Mouse (Mus musculus): ENCODE results near the gene Gstz1.

DNA sequence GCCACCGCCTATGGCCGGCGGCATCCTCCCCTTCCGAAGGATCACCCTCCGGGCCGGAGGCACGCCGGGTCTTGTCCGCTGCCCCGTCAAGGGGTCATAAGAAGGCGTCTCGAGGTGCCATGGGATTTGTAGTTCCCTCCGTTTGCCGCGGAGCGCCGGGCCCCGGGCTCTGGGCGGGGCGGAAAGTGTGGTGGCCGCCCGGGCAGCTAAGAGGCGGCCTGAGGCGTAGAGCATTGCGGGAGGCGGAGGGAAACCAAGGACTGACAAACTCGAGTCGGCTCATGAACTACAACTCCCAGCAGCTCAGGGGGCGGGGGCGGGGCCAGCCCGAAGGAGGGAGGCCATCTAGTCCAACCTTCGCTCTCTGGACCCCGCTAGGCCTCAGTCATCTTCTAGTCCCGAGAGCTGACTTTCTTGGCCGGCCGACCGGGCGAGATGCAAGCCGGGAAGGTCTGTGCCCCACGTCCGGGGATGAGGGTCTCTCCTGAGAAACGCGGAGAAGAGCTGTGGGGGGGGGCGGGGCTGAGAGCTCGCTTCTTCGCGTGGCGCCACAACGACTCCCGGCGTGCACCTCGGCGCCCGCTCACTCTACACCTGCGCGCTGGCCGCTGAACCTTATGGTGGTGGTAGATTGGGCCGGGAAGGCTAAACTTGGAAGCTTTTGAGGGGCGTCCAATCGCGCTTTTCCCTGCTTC, 577 bp downstream of the Gstz1 start, which contains the start of gene Pomt2:
- TF ChIP-seq GATA1 (IDR thresholded peaks at IDR 0.05; ENCODE audit: borderline replicate concordance, low read length) (no peak), FLI1 (IDR thresholded peaks at IDR 0.05; ENCODE audit: low read length) (no peak)
